Mouse (Mus musculus) neural tube, embryonic 11.5 days (tissue): Measurements from ENCODE around the gene Rhod. TPM values are rescaled to one million over a fixed set of nuclear protein-coding genes. Genes with fewer than 3 reads are reported as not detected.

Source experiments
- ATAC-seq: fragments of 200-750 bp; cut with Nextera tagmentation; 2 replicates; pipeline ENCODE4 v1.8.0; 2017; ENCODE audit warnings: moderate number of reproducible peaks, mild to moderate bottlenecking, moderate TSS enrichment, moderate library complexity; ENCODE audit not compliant: insufficient read depth, low FRiP score, low TSS enrichment
- DNase-seq: peaks from one replicate; pipeline ENCODE4 v3.0.0-alpha.2; 2015; ENCODE audit warnings: low spot score
- H3K27ac ChIP-seq: fragments of 300-500 bp; sonication (generic); 2 replicates; pipeline ENCODE4 v1.5.1; 2014; ENCODE audit warnings: low read depth, mild to moderate bottlenecking, low read length
- H3K27me3 ChIP-seq: fragments of 300-500 bp; sonication (generic); 2 replicates; pipeline ENCODE4 v1.6.1; 2014; ENCODE audit warnings: mild to moderate bottlenecking, low read length, mixed read lengths; ENCODE audit not compliant: control insufficient read depth, insufficient read depth
- H3K36me3 ChIP-seq: fragments of 300-500 bp; sonication (generic); 2 replicates; pipeline ENCODE4 v1.6.1; 2014; ENCODE audit warnings: mild to moderate bottlenecking, low read length, moderate library complexity, mixed read lengths; ENCODE audit not compliant: control insufficient read depth, insufficient read depth
- H3K4me1 ChIP-seq: fragments of 300-500 bp; sonication (generic); 2 replicates; pipeline ENCODE4 v1.6.1; 2014; ENCODE audit warnings: low read length, mixed read lengths; ENCODE audit not compliant: control insufficient read depth, insufficient read depth
- H3K4me2 ChIP-seq: fragments of 300-500 bp; sonication (generic); 2 replicates; pipeline ENCODE4 v1.6.1; 2014; ENCODE audit warnings: low read depth, mild to moderate bottlenecking, moderate library complexity
- H3K4me3 ChIP-seq: fragments of 300-500 bp; sonication (generic); 2 replicates; pipeline ENCODE4 v1.5.1; 2014; ENCODE audit warnings: low read depth, low read length
- H3K9ac ChIP-seq: fragments of 300-500 bp; sonication (generic); 2 replicates; pipeline ENCODE4 v1.6.1; 2014; ENCODE audit warnings: mild to moderate bottlenecking, low read length
- H3K9me3 ChIP-seq: fragments of 300-500 bp; sonication (generic); 2 replicates; pipeline ENCODE4 v1.6.1; 2016; ENCODE audit warnings: low read length; ENCODE audit not compliant: control insufficient read depth
- WGBS: fragments of 180-500 bp; shearing (Covaris S2); extraction: QIAGEN DNeasy Blood & Tissue Kit; methylation state at CpG from one replicate; pipeline ENCODE4 v1.1.7; 2014; 5-methylcytosine and 5-hydroxymethylcytosine counted together
- polyA plus RNA-seq: library from polyadenylated mRNA; unstranded; fragments of >200 nt; fragmentation: Nextera tagmentation; extraction: Ambion mirVana; gene quantifications from 2 replicates; pipeline ENCODE4 v1.2.1, GENCODE M21; 2014

Gene Rhod
- polyA plus RNA-seq, 1 experiment from 2014 or later, result 17.1 TPM

GRCm38 (mm10) chr19:4430091-4430620, 9.1 kb downstream of the Rhod start:
- Histone ChIP-seq H3K27ac (no peak overlapping the region), H3K36me3 (no peaks in the 10 kb centered on the region), H3K4me1 (no peaks in the 10 kb centered on the region), H3K9ac (no peak overlapping the region), H3K4me2 (no peak overlapping the region), H3K9me3 (no peaks in the 10 kb centered on the region), H3K4me3 (no peak overlapping the region), H3K27me3 (no peaks in the 10 kb centered on the region)
- DNase-seq (peak; percentile 3), ATAC-seq (no peak)
- WGBS, result 93% methylated on average over 4 of the region's 4 CpGs

GRCm38 (mm10) chr19:4425610-4426366, 13.4 kb downstream of the Rhod start:
- Histone ChIP-seq H3K4me1 (no peaks in the 10 kb centered on the region), H3K4me2 (no peak overlapping the region), H3K9ac (no peak overlapping the region), H3K4me3 (no peak overlapping the region), H3K27ac (no peak overlapping the region), H3K36me3 (no peaks in the 10 kb centered on the region), H3K9me3 (no peaks in the 10 kb centered on the region), H3K27me3 (no peaks in the 10 kb centered on the region)
- 76% methylated on average over 19 of the region's 19 CpGs for WGBS
- ATAC-seq, result no peak
- DNase-seq, result no peak

GRCm38 (mm10) chr19:4423021-4423420, 16.2 kb downstream of the Rhod start:
- Histone ChIP-seq H3K27ac (no peak overlapping the region), H3K9ac (no peak overlapping the region), H3K27me3 (no peaks in the 10 kb centered on the region), H3K9me3 (no peaks in the 10 kb centered on the region), H3K4me1 (no peaks in the 10 kb centered on the region), H3K4me3 (no peak overlapping the region), H3K4me2 (no peak overlapping the region), H3K36me3 (no peaks in the 10 kb centered on the region)
- no peak for ATAC-seq
- no peak for DNase-seq
- 80% methylated on average over 3 of the region's 3 CpGs for WGBS

GRCm38 (mm10) chr19:4422581-4422980, 16.7 kb downstream of the Rhod start:
- WGBS, result 92% methylated on average over 3 of the region's 3 CpGs
- no peak overlapping the region for H3K4me3 ChIP-seq
- H3K4me1 ChIP-seq, result no peaks in the 10 kb centered on the region
- H3K4me2 ChIP-seq, result no peak overlapping the region
- ATAC-seq (no peak), DNase-seq (no peak)
- no peaks in the 10 kb centered on the region for H3K9me3 ChIP-seq
- H3K27me3 ChIP-seq, result no peaks in the 10 kb centered on the region
- no peaks in the 10 kb centered on the region for H3K36me3 ChIP-seq
- H3K27ac ChIP-seq, result no peak overlapping the region
- no peak overlapping the region for H3K9ac ChIP-seq

GRCm38 (mm10) chr19:4420153-4420910, 18.9 kb downstream of the Rhod start:
- no peak overlapping the region for H3K4me3 ChIP-seq
- H3K4me2 ChIP-seq, result no peak overlapping the region
- H3K27ac ChIP-seq, result no peak overlapping the region
- H3K9me3 ChIP-seq, result no peaks in the 10 kb centered on the region
- H3K9ac ChIP-seq, result no peak overlapping the region
- DNase-seq (no peak), ATAC-seq (no peak)
- no peaks in the 10 kb centered on the region for H3K36me3 ChIP-seq
- no peaks in the 10 kb centered on the region for H3K4me1 ChIP-seq
- no peaks in the 10 kb centered on the region for H3K27me3 ChIP-seq
- WGBS, result 87% methylated on average over 8 of the region's 8 CpGs

GRCm38 (mm10) chr19:4419711-4420110, 19.5 kb downstream of the Rhod start:
- Histone ChIP-seq H3K4me2 (no peak overlapping the region), H3K36me3 (no peaks in the 10 kb centered on the region), H3K27me3 (no peaks in the 10 kb centered on the region), H3K9me3 (no peaks in the 10 kb centered on the region), H3K4me1 (no peaks in the 10 kb centered on the region), H3K27ac (no peak overlapping the region), H3K4me3 (no peak overlapping the region), H3K9ac (no peak overlapping the region)
- 95% methylated on average over 5 of the region's 5 CpGs for WGBS
- ATAC-seq (no peak), DNase-seq (no peak)

- H3K4me1 ChIP-seq, result no peaks in the 10 kb centered on the region
- H3K4me3 ChIP-seq, result no peak overlapping the region
- DNase-seq (no peak), ATAC-seq (no peak)
- H3K9ac ChIP-seq, result no peak overlapping the region
- no peak overlapping the region for H3K4me2 ChIP-seq
- no peaks in the 10 kb centered on the region for H3K27me3 ChIP-seq
- no peaks in the 10 kb centered on the region for H3K9me3 ChIP-seq
- H3K27ac ChIP-seq, result no peak overlapping the region
- no peaks in the 10 kb centered on the region for H3K36me3 ChIP-seq
These were observed 21.5 kb downstream of the Rhod start for GRCm38 (mm10) chr19:4417713-4418112.

GRCm38 (mm10) chr19:4417183-4417582, 22.0 kb downstream of the Rhod start:
- Histone ChIP-seq H3K4me2 (no peak overlapping the region), H3K36me3 (no peaks in the 10 kb centered on the region), H3K4me3 (no peak overlapping the region), H3K27ac (no peak overlapping the region), H3K9ac (no peak overlapping the region), H3K27me3 (no peaks in the 10 kb centered on the region), H3K4me1 (no peaks in the 10 kb centered on the region), H3K9me3 (no peaks in the 10 kb centered on the region)
- 0% methylated on average over 1 of the region's 1 CpGs for WGBS
- ATAC-seq (no peak), DNase-seq (peak; percentile 62)

GRCm38 (mm10) chr19:4414631-4415030, 24.6 kb downstream of the Rhod start:
- Histone ChIP-seq H3K4me1 (no peaks in the 10 kb centered on the region), H3K9ac (no peak overlapping the region), H3K36me3 (no peaks in the 10 kb centered on the region), H3K9me3 (no peaks in the 10 kb centered on the region), H3K4me3 (no peak overlapping the region), H3K27ac (no peak overlapping the region), H3K27me3 (no peaks in the 10 kb centered on the region), H3K4me2 (no peak overlapping the region)
- WGBS, result 81% methylated on average over 1 of the region's 1 CpGs
- no peak for DNase-seq
- no peak for ATAC-seq
